Mouse (Mus musculus) myocyte (in vitro differentiated cells): ENCODE results near the gene Comt. TPM values are rescaled to one million over a fixed set of nuclear protein-coding genes. Genes with fewer than 3 reads are reported as not detected.
A peak's percentile ranks its signal among the peaks of the same experiment; 100 is the strongest.

Experiments used
- H3K27me3 ChIP-seq: one replicate; pipeline ENCODE4 v1.6.1; 2011; ENCODE audit not compliant: control insufficient read depth, insufficient read depth, insufficient read length
- H3K36me3 ChIP-seq: one replicate; pipeline ENCODE4 v1.6.1; 2011; ENCODE audit not compliant: control insufficient read depth, insufficient read depth
- H3K4me2 ChIP-seq: one replicate; pipeline ENCODE4 v1.6.1; 2011; ENCODE audit warnings: low read depth, control low read depth
- H3K4me3 ChIP-seq: one replicate; pipeline ENCODE4 v1.5.1; 2011; ENCODE audit warnings: mild to moderate bottlenecking, control low read depth, moderate library complexity
- H3K79me2 ChIP-seq: one replicate; pipeline ENCODE4 v1.6.1; 2011; ENCODE audit not compliant: control insufficient read depth, insufficient read depth
- H3ac ChIP-seq: one replicate; pipeline ENCODE4 v1.6.1; 2011; ENCODE audit not compliant: control insufficient read depth, insufficient read length
- CEBPB ChIP-seq: IDR thresholded peaks from 2 replicates; pipeline ENCODE4 v1.6.1; 2011; ENCODE audit warnings: mild to moderate bottlenecking, moderate library complexity; ENCODE audit not compliant: poor library complexity, insufficient read depth, severe bottlenecking
- E2F4 ChIP-seq: IDR thresholded peaks from one replicate; pipeline ENCODE4 v1.6.1; 2011; ENCODE audit warnings: mild to moderate bottlenecking, control low read depth, moderate library complexity; ENCODE audit not compliant: insufficient read depth
- MAX ChIP-seq: IDR thresholded peaks from one replicate; pipeline ENCODE4 v1.6.1; 2011; ENCODE audit warnings: low read depth, mild to moderate bottlenecking, control low read depth
- MYOD1 ChIP-seq, 3 experiments: IDR thresholded peaks; one replicate each; pipeline ENCODE4 v1.6.1; 2011; ENCODE audit warnings: control low read depth in 2 of 3, low read depth in 2 of 3, mild to moderate bottlenecking in 2 of 3, moderate library complexity in 1 of 3; ENCODE audit not compliant: insufficient read length in 2 of 3, control insufficient read depth in 1 of 3
- MYOG ChIP-seq, 3 experiments: IDR thresholded peaks; one replicate each; pipeline ENCODE4 v1.6.1; 2011; ENCODE audit warnings: control low read depth in 2 of 3, low read depth in 2 of 3, mild to moderate bottlenecking in 2 of 3; ENCODE audit not compliant: insufficient read length in 2 of 3, control insufficient read depth in 1 of 3, insufficient read depth in 1 of 3
- POLR2A ChIP-seq: IDR thresholded peaks from one replicate; pipeline ENCODE4 v1.6.1; 2011; ENCODE audit warnings: low read depth, mild to moderate bottlenecking, control low read depth, moderate library complexity; ENCODE audit not compliant: insufficient read length
- POLR2AphosphoS2 ChIP-seq: IDR thresholded peaks from one replicate; pipeline ENCODE4 v1.6.1; 2011; ENCODE audit warnings: low read depth, control low read depth; ENCODE audit not compliant: insufficient read length
- REST ChIP-seq: IDR thresholded peaks from one replicate; pipeline ENCODE4 v1.6.1; 2011; ENCODE audit warnings: mild to moderate bottlenecking, control low read depth, moderate library complexity; ENCODE audit not compliant: insufficient read depth, insufficient read length
- SRF ChIP-seq: IDR thresholded peaks from one replicate; pipeline ENCODE4 v1.6.1; 2011; ENCODE audit warnings: low read depth; ENCODE audit not compliant: control insufficient read depth, insufficient read length
- TCF12 ChIP-seq: IDR thresholded peaks from one replicate; pipeline ENCODE4 v1.6.1; 2011; ENCODE audit warnings: mild to moderate bottlenecking, control low read depth; ENCODE audit not compliant: poor library complexity, insufficient read depth, severe bottlenecking
- TCF3 ChIP-seq: IDR thresholded peaks from one replicate; pipeline ENCODE4 v1.6.1; 2011; ENCODE audit warnings: low read depth, control low read depth; ENCODE audit not compliant: insufficient read length
- USF1 ChIP-seq: IDR thresholded peaks from one replicate; pipeline ENCODE4 v1.6.1; 2011; ENCODE audit warnings: low read depth, mild to moderate bottlenecking, control low read depth, moderate library complexity
- polyA plus RNA-seq: library from polyadenylated mRNA; unstranded; fragments of >200 nt; fragmentation: generic; extraction: Trizol; gene quantifications from one replicate; pipeline ENCODE4 v1.2.1, GENCODE M21; 2012; ENCODE audit warnings: missing spikeins

Comt gene
- polyA plus RNA-seq, 1 experiment = 93.6 TPM

DNA sequence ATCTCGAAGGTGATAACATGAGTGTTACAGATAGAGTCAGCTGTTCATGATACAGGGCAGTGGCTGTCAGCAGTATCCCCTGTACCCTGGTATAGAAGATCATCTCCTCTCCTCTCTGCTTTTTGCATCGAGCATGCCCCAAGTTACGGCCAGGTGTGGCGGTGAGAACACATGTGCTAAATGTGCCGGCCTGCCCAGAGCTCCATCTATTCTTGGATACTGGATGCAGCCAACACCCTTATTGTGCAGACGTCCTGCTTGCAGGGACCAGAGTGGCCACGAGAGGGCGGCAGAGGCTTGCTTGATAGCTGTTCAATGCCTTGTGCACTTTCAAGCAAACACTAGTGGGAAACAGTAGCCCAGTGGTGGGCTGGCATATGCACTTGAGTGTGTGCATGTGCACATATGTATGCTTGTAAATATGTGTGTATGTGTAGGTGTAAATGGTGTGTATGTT lies 16.8 kb upstream of the Comt start:
- H3ac ChIP-seq = no peak overlapping the region
- H3K4me3 ChIP-seq = no peak overlapping the region
- H3K36me3 ChIP-seq = no peaks in the 10 kb centered on the region
- TF ChIP-seq MYOD1 (IDR thresholded peaks at IDR 0.05; ENCODE audit: control insufficient read depth in 1 of 3, insufficient read length in 2 of 3, low read depth in 2 of 3) (peak in 1 of 3 experiments; percentile 2), USF1 (no peak), CEBPB (no peak), SRF (no peak)
- no peak overlapping the region for H3K4me2 ChIP-seq
- H3K27me3 ChIP-seq = no peaks in the 10 kb centered on the region
- no peaks in the 10 kb centered on the region for H3K79me2 ChIP-seq

DNA sequence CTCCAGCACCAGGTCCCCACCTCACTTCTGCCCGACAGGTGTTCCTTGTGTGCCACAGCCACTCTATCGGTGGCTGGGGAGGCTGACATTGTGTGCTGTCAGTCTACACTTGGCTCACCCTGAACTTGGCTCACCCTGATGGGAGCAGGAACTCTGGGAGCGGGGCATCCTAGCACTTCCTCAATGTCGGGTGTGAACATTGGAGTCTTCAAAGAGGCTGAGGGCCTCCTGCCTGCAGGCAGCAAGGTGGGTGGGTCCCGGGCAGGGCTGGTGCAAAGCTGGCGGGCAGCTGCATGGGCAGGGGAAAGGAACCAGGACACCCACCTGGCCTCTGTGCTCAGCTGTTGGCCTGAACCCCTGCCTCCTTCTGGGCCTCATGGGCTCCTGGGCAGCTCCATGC lies 9.5 kb upstream of the Comt start:
- no peak overlapping the region for H3ac ChIP-seq
- H3K4me2 ChIP-seq = no peak overlapping the region
- no peaks in the 10 kb centered on the region for H3K36me3 ChIP-seq
- no peak overlapping the region for H3K4me3 ChIP-seq
- H3K79me2 ChIP-seq = no peaks in the 10 kb centered on the region
- H3K27me3 ChIP-seq = no peaks in the 10 kb centered on the region
- no peak for TF ChIP-seq CEBPB
- no peak for TF ChIP-seq USF1
- no peak for TF ChIP-seq REST
- no peak for TF ChIP-seq MYOG (IDR thresholded peaks at IDR 0.05; ENCODE audit: control insufficient read depth in 1 of 3, insufficient read depth in 1 of 3, insufficient read length in 2 of 3, low read depth in 2 of 3)
- no peak for TF ChIP-seq E2F4
- no peak for TF ChIP-seq TCF12
- no peak for TF ChIP-seq MAX
- no peak for TF ChIP-seq TCF3
- no peak for TF ChIP-seq SRF
- TF ChIP-seq MYOD1 (IDR thresholded peaks at IDR 0.05; ENCODE audit: control insufficient read depth in 1 of 3, insufficient read length in 2 of 3, low read depth in 2 of 3) = no peak
- no peak for TF ChIP-seq POLR2AphosphoS2
- no peak for TF ChIP-seq POLR2A

DNA sequence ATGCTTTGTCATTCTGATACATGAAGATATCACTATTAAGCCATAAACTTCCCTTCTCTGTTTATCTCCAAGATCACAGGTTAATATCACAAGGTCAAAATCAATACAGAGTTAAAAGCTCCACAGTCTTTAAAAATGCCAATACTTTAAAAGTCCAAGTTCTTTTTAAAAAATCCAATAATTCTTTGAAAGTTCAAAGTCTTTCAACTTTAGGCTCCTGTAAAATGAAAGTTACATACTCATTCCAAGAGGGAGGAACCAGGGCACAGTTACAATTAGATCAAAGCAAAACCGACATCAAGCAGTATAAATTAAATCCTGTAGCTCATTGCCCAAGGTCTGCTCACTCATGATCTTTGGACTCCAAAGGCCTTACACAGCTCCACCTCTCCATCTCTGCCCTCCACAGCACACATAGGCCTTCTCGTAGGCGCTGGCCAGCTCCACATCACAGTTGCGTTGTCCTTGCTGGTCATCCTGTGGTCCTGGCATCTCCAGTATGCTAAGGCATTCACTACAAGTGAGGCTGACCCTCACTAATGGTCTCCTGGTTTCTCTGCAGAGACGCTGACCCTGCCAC lies 6.8 kb upstream of the Comt start:
- H3K4me3 ChIP-seq = no peak overlapping the region
- H3ac ChIP-seq = no peak overlapping the region
- TF ChIP-seq USF1 (no peak), MYOG (IDR thresholded peaks at IDR 0.05; ENCODE audit: control insufficient read depth in 1 of 3, insufficient read depth in 1 of 3, insufficient read length in 2 of 3, low read depth in 2 of 3) (no peak), MAX (no peak), TCF12 (no peak), TCF3 (no peak), SRF (no peak), POLR2AphosphoS2 (no peak), POLR2A (no peak), REST (no peak), CEBPB (no peak), MYOD1 (IDR thresholded peaks at IDR 0.05; ENCODE audit: control insufficient read depth in 1 of 3, insufficient read length in 2 of 3, low read depth in 2 of 3) (no peak), E2F4 (no peak)
- no peaks in the 10 kb centered on the region for H3K27me3 ChIP-seq
- H3K4me2 ChIP-seq = no peak overlapping the region
- no peaks in the 10 kb centered on the region for H3K79me2 ChIP-seq
- H3K36me3 ChIP-seq = no peaks in the 10 kb centered on the region

DNA sequence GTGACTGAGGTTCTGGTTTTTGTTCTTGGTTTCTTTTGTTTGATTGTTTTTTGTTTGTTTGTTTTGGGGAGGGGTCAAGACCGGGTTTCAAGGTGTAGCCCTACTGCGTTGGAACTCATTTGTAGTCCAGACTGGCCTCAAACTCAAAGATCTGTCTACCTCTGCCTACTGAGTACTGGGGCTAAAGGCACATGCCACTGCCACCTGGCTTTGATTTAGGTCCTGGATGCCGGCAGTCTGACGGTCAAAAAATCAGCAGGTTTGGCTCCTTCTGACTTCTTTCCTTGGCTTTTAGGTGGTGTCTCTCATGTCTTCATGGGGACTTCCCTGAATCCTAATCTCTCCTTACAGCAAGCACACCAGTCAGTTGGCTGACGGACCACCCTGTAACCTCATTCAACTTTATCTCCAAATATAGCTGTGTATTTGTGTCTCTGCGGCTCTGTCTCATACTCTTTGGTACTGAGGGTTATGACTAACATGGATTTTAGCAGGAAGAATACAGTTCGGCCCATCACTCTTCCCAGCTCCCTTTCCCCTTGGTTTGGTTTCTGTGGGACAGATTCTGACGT lies 4.1 kb upstream of the Comt start:
- H3K4me2 ChIP-seq = no peak overlapping the region
- no peaks in the 10 kb centered on the region for H3K36me3 ChIP-seq
- H3K4me3 ChIP-seq = no peak overlapping the region
- no peak overlapping the region for H3ac ChIP-seq
- no peaks in the 10 kb centered on the region for H3K27me3 ChIP-seq
- peaks cover 3% of the 10 kb centered on the region for H3K79me2 ChIP-seq
- TF ChIP-seq POLR2AphosphoS2 (no peak), TCF12 (no peak), SRF (no peak), USF1 (no peak), MAX (no peak), POLR2A (no peak), E2F4 (no peak), MYOG (IDR thresholded peaks at IDR 0.05; ENCODE audit: control insufficient read depth in 1 of 3, insufficient read depth in 1 of 3, insufficient read length in 2 of 3, low read depth in 2 of 3) (no peak), MYOD1 (IDR thresholded peaks at IDR 0.05; ENCODE audit: control insufficient read depth in 1 of 3, insufficient read length in 2 of 3, low read depth in 2 of 3) (no peak), CEBPB (no peak), TCF3 (no peak), REST (no peak)
